Mouse (Mus musculus): ENCODE data around the gene Rnf167.

The Rnf167 gene

DNA sequence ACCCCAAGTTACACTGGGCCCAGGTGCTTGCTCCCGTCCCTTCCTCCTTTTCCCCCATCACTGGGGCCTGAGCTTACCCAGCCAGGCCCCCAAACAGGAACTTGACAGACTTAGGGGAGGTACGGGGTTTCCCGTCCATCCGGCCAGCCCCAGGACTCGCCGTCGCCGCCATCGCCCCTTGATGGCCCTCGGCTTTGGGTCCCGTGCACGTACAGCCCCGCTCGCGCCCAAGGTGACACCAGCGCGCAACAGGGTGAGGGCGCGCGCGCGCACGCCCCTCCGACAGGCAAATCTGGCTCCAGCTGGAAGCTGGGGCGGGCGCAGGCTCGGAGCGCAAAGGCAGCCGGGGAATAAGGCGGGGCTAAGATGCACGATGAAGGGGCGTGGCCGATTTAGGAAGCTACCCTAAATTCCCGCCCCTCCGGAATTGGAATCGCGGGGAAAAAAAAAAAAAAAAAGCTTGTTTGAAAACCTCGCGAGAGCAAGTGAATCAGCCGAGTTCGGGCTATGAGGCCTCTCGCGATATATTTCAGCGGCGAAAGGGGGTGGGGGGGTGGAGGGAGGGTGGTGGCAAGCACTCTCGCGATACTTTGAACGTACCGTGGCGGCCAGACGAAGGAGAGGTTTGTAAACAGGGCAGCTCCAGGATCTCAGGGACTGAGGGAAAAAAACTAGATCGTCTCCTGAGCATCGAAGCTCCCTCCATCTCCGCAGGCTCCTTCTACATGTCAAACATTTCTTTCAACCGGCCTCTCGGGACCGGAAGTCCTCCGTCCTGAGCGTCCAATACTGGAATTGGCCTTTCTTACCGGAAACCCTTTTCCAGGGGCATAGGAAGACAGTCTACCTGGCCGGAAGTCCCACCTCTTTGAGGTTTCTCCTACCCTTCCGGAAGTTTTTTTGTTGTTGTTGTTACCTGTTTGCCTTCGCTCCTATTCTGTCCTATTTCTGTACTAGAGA, at the start of gene Rnf167, which contains the start of gene Slc25a11:
Gene Rnf167, plus strand, starts transcription at position 545 of the 960 bp plus-strand sequence.
Gene Slc25a11, minus strand, starts transcription at position 789 of the 960 bp plus-strand sequence.
- peak; percentile 99 for DNase-seq

DNA sequence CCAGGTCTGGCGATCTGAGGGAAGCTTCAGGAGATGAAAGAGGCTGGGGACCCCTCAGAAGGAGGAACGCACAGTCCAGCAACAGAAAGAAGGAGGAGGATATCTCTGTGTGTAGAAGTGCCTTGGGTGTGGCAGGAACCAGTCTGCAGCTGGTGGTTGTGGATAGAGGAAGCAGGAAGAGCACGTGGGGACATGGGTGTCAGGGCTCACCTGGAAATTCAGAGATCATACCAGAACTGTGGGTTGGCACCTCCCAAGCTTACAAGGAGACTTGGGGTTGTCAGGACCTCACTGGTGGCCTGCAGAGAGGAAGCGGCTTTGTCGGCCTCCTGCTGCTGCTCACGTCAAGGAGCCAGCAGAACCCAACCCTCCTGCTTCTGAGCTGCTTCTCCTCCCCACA, 49.7 kb upstream of the Rnf167 start:
- DNase-seq = no peak

DNA sequence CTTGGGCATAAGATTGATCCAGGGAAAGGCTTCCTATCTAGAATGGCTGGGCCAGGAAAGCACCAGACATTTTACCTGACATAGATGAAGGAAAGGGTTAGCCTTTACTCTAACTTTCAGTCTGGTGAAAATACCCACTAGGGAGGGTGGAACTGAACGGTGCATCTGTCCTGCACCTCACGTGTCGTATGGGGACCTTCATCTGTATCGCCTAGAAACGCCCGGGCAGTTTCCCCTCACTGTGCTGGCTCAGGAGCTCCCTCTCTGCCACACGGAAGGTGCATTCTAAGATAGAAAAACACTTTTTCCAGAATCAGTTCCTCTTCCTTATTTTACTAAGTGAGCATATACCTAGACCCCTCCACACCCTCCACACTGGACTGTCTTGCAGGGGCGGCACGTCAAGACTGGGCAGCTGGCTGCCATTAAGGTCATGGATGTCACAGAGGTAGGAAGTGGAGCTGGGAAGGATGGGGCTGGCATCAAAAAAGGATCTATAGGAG, 48.5 kb upstream of the Rnf167 start:
- no peak for DNase-seq

DNA sequence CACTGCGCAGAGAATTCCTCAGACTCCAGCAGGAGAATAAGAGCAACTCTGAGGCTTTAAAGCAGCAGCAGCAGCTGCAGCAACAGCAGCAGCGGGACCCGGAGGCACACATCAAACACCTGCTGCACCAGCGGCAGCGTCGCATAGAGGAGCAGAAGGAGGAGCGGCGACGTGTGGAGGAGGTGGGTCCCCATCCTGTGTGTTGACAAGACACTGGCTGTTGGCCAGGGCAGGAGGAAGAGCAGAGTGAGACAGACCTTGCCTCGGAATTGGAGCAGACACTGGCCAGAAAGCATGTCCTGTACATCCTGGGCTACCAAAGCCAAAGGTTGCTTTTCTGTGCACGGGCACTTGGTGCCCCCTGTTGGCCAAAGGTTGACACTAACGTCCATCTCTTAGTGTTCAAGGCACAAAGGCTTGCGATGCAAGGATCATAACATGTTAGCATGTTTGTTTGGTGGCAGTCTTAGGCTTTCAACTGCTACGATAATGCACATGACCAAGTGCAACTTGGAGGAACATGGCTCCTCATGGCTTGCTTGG, 41.9 kb upstream of the Rnf167 start:
- peak; percentile 85 for DNase-seq

DNA sequence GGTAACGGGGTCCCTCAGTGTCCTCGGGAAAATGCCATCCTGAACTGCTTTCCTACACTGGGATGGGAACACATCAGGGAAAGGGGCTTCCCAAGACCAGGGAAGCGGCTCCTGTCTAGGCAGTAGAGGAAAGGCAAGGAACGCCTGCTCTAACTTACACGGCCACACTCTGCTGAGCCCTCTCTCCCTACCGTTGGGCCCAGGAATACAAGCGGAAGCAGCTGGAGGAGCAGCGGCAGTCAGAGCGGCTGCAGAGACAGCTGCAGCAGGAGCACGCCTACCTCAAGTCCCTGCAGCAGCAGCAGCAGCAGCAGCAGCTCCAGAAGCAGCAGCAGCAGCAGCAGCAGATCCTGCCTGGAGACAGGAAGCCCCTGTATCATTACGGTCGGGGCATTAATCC, 40.3 kb upstream of the Rnf167 start:
- no peak for DNase-seq

DNA sequence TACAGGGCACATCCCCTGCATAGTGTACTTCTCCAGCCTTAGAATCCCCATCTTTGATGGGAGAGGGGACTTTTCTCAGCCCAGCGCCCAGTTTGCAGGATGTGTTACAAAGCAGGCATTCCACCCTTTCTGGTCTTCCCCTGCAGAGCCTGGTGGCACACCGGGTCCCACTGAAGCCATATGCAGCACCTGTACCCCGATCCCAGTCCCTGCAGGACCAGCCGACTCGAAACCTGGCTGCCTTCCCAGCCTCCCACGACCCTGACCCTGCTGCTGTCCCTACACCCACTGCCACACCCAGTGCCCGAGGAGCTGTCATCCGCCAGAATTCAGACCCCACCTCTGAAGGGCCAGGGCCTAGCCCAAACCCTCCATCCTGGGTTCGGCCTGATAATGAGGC, 39.4 kb upstream of the Rnf167 start:
- DNase-seq = no peak

DNA sequence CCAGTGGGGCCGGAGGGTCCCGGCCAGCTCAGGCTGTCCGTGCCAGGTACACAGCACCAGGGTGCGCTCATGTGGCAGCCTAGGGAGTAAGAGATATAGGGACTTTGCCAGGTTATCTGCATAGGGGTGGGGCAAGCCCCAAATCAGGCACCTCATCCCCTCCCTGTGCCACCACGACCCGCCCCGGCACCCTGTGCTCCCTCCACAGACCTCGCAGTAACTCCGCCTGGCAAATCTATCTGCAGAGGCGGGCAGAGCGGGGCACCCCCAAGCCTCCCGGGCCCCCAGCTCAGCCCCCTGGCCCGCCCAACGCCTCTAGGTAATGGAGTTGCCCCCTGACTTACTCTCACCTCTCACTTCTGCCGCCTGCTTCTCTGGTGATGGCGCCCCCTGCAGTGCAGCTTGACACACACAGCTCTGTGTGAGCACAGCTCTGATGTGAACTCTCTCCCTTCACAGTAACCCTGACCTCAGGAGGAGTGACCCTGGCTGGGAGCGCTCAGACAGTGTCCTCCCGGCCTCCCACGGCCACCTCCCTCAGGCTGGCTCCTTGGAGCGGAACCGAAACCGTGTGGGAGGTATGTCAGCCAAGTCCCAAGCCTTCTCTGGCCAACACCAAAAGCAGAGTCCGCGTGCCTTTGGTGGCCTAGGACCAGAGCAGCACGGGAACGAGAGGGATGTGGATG, 38.5 kb upstream of the Rnf167 start:
- DNase-seq = peak; percentile 51

DNA sequence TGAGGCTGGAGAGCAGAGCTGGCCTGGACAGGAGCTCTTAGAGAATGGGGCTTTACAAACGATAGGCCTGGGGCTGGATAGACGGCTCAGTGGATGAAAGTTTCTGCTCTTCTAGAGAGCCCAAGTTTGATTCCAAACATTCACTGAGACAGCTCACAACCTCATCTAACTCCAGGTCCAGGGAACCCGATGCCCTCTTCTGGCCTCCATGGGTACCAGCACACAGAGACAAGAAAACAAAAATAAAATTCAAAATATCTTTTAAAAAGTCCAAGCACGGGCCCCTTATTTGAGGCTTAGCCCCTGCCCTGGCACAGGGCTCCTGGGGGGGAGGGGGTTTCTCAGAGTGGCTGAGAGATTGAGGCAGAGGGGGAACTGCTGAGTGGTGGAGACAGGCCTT, 36.3 kb upstream of the Rnf167 start:
- no peak for DNase-seq

DNA sequence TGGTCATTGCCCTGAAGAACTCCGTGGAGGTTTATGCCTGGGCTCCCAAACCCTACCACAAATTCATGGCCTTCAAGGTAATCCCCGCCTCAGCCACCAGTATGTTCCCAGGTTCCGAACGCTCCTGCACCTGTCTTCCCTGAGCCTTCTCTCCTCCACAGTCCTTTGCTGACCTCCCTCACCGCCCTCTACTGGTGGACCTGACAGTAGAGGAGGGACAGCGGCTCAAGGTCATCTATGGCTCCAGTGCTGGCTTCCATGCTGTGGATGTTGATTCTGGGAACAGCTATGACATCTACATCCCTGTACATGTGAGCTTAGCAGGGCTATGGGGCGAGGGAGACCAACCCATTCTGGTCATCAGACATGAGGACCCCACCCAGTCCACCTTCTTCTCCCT, 34.5 kb upstream of the Rnf167 start:
- DNase-seq = no peak

DNA sequence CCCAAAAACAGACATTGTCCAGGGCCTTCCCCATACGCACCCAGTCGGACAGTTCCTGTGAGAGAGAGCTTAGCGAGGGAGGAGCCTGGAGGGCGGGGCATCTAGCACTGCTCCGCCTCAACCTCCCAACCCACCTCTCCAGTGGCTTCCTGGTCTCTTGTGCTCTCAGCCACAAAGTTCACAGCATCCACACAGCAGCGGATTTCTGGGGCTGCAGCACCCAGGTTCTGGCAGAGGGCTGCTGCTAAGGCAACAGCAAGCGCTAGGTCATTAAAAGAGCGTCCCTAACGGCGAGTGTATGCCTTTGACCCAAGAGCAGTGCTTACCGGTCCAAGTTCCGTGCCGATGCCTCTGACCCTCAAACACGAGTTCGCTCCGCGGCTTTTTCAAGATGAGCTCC, 32.0 kb upstream of the Rnf167 start:
- DNase-seq = peak; percentile 81

DNA sequence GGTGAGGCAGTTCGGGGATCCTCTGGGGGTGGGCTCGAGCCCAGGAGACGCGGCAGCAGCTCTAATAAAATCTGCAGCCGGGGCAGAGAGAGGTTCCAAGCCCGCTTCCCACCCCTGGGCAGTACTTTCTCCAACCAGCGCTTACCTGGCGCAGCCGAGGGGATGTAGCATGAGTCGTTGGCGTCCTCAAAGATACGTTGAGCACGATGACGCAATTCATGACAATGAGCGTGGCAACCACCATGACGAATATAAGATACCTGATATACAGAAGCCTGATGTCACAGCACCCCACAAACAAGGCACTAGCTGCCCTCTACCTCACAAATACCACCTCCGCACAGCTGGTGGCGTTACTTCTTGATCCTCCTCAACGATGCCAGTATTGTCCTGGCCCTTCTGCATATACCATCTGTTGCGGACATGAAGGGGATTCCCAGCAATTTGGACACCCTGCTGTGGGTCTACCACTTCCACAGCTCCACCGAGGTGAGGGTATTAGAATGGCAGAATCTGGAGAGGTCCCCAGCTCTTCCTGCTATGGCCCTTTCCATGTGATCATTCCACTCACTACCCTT, 31.4 kb upstream of the Rnf167 start, which contains the start of gene 4930544D05Rik:
Gene 4930544D05Rik, plus strand, starts transcription at position 333 of the 578 bp plus-strand sequence.
- no peak for DNase-seq

DNA sequence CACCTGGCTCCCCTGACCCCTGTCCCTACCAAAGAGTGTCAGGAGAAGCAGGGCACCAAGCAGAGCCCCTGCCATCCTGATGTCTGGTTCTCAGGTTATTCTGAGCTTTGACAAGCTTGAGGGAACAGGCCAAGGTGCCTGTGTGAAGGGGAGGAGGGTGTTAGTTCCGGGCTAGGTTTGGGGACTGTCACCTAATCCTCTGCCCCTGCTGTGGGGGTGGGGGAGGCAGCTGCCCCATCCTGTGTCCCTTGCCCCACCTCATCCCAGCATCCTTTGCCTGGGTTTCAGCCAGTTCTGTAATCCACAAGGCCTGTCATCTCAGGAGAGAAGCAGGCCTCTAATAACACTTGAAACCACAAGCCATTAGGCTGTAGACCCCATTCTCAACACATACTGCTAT, 27.9 kb upstream of the Rnf167 start, which contains the start of gene Chrne:
Gene Chrne, minus strand, starts transcription at position 116 of the 400 bp plus-strand sequence.
- no peak for DNase-seq

DNA sequence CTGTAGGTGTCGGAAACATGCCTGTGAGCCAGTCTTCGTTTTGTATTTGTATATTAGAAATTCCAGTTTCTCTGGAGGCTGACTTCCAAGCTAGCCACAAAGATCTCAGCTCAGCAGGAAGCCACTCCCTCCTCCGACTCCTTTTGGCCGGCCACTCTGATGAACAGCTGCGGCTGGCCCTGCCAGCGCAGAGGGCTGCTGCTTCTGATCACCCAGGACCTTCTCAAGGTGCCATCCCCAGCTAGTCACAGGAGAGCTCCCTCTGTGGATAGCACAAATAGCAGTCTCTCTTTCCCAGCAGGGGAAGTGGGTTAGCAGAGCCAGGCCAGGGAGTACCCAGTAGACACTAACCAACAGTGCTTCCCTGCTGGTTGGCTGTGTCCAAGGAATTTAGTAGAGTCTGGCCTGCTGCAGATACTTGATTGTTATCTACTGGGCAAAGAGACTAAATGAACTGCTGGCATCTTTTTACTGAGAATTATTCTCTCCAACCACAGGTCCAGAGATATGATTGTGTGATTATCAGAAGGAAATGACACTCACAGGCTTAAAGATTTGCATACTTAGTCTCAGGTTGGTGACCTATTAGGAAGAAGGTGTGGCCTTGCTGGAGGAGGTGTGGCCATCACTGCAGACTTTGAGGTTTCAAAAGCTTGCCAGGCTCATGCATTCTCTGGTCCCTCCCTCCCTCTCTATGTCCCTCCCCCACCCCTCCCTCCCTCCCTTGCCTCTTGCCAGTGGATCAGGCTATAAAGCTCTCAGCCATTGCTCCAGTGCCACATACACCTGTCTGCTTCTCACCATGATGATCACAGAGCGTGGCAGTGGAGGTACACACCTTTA, 24.8 kb upstream of the Rnf167 start:
- no peak for DNase-seq

DNA sequence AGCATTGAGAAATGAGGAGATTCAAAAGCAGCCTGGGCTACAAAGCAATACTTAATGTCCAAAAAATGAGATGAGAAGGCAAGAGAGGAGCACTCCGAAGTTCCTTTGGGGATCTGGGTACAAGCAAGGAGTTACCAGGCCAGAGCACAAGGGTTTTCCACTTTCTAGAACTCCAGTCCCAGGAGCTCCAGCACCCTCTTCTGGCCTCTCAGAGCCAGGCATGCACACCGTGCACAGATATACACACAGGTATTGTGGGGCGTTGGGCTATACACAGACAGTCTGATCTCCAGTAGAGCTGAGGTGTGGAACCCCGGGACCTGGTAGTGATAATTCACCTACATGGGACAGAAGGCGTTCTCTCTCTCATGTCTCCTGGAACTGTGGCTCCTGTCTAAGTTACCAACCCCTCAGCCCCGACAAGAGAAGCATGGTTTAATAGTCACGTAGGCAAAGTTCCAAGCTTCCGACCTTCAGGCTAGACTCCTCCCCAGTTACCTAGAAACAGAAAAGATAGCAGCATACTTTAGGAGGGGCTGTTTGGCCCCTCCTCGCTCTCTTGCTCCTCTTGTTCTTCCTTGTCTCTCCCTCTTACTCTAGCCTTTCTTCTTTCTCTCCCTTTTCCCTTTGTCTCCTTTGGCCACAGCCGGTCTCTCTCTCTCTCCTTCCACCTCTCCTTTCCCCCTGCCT, 23.8 kb upstream of the Rnf167 start:
- no peak for DNase-seq

DNA sequence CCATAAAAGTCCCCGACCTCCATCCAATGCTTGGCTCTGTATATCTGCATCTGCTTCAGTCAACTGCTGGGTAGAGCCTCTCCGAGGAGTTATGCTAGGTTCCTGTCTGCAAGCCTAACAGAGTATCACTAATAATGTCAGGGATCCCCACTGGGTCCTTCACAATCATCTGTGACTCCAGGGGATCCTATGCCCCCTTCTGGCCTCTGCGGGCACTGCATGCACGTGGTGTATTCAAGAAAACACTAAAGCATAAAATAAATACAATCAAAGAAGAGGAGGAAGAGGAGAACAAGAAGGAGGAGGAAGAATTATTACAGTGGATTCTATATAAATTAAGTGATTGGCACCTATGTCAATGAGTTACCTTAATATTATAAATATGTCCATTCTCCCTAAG, 21.6 kb upstream of the Rnf167 start:
- peak; percentile 53 for DNase-seq

DNA sequence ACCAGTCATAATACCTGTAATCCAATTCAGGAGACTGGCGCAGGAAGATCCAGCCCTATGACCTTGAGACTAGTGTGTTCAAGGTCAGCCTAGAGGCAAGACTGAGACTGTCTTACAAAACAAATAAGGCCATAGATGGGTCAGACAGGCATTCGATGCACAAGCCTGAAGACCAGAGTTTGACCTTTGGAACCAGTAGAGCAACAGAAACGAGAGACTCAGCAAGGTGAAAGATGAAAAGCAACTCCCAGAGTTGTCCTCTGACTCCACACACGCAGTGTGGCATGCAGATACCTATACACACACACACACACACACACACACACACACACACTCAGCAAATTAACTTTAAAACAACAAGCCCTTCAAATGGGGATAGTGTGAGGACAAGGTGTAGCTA, 20.2 kb upstream of the Rnf167 start:
- no peak for DNase-seq

DNA sequence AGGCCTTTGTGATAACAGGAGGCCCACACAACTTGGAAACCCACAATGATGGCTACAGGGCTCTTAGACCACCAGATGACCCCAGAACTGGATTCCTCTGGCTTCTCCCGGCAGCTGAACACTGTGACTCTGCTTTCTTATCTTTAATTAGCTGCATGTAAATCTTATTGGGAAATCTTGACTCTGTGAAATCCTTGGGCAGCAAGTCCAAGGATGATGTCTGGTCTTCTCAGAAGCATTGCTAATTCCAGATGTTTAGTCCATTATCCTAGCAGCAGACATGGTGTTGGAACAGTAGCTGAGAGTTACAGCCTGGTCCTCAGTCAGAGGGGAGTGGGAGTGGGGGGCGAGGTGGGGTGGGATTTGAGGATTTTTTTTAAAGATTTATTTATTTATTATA, 18.6 kb upstream of the Rnf167 start:
- DNase-seq = no peak

DNA sequence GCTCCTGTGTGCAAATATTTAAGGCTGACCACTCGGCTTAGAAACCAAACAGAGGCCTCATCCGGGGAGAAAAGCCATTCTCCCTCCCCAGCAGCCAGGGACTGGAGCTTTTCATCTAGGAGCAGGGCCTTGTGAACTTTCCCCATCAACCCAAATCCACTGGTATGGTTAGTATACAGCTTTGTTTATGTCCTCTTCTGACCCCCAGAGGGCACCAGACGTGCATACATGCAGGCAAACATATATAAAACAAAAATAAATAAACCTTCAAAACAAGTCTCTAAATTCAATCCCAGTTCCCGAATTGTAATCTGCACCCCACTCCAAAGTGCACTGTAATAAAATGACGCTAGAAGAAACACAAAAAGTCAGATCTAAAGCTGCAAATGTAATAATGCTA, 17.5 kb upstream of the Rnf167 start:
- DNase-seq = no peak

DNA sequence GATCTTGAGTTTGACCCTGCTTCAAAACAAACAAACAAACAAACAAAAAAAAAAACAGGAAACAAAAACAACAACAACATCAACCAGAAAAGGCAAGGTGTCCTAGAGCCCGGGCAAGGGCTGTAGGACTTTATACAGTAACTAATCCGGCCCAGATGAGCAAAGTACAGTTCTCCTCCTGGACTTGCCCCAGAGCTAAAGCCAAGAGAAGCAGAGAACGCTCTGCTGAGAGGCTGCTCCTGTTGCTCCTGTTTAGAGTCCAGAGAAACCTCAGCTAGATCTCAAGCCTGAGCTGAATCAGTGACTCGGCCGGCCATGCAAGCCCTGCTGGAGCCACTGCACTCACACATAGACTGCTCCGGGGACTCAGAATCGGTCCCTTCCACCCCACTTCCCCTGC, 16.9 kb upstream of the Rnf167 start:
- peak; percentile 66 for DNase-seq

DNA sequence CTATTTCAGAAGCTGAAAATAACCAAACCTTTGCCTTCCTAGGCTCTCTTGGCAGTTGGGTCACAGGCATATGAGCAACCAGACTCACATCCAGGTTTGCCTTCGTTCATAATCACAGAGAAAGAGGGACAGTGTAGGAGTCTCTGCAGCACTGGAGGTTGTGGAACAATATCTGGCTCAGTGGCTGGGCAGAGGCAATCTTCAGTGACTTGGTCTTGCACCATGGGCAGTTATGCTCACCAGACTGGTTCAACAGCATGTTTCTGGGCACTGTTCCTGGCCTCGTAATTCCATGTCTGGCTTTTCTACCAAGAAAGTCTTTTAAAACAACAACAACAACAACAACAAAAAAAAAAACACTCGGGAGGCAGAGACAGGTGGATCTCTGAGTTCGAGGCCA, 11.4 kb upstream of the Rnf167 start:
- no peak for DNase-seq

DNA sequence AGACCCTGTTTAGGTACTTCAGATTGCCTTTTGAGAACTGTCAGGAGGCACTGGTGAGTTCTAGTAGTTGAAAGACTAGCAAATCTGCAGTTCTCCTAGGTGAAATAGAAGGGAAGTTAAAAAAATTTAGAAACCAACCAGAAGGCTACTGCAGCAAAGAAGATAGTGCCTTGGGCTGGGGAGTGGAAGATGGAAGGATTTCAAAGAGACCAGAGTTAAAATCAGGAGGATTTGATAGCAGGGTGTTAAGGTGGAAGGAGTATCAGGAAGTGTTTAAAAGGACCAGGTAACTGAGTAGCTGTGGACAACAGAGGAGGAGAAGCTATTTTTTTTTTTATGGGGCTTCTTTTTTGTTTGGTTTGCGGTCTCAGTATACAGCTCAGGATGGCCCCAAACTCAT, 9.3 kb upstream of the Rnf167 start:
- DNase-seq = no peak

Data from kidney, postnatal 14 days (tissue).